Mouse (Mus musculus) mesoderm, embryonic 11.5 days (tissue): ENCODE measurements around the gene Slc7a5.
A peak's percentile ranks its signal among the peaks of the same experiment; 100 is the strongest.

Experiments
- DNase-seq: peaks from one replicate; pipeline ENCODE4 v3.0.0-alpha.2; 2012; ENCODE audit warnings: low read depth, low spot score

The Slc7a5 gene

GRCm38 (mm10) chr8:121936391-121936790 lies 28.9 kb upstream of the Slc7a5 start:
- peak; percentile 60 for DNase-seq

GRCm38 (mm10) chr8:121935341-121936294 lies 28.1 kb upstream of the Slc7a5 start:
- DNase-seq, result peak; percentile 77

- no peak for DNase-seq
These were observed 27.4 kb upstream of the Slc7a5 start for GRCm38 (mm10) chr8:121934923-121935322.

GRCm38 (mm10) chr8:121934506-121934905 lies 27.0 kb upstream of the Slc7a5 start:
- peak; percentile 65 for DNase-seq

GRCm38 (mm10) chr8:121932668-121933520 lies 25.4 kb upstream of the Slc7a5 start:
- no peak for DNase-seq

GRCm38 (mm10) chr8:121932026-121932667 lies 24.7 kb upstream of the Slc7a5 start:
- DNase-seq, result no peak

GRCm38 (mm10) chr8:121931571-121931970 lies 24.1 kb upstream of the Slc7a5 start:
- no peak for DNase-seq

GRCm38 (mm10) chr8:121930047-121930446 lies 22.6 kb upstream of the Slc7a5 start:
- no peak for DNase-seq

- DNase-seq, result no peak
These were observed 19.8 kb upstream of the Slc7a5 start for GRCm38 (mm10) chr8:121927316-121927715.

- no peak for DNase-seq
These were observed 18.8 kb upstream of the Slc7a5 start for GRCm38 (mm10) chr8:121926266-121926665.

GRCm38 (mm10) chr8:121925624-121926023 lies 18.1 kb upstream of the Slc7a5 start:
- DNase-seq, result peak; percentile 89

- no peak for DNase-seq
These were observed 17.2 kb upstream of the Slc7a5 start for GRCm38 (mm10) chr8:121924681-121925080.

- no peak for DNase-seq
These were observed 14.6 kb upstream of the Slc7a5 start for GRCm38 (mm10) chr8:121922101-121922500.

GRCm38 (mm10) chr8:121921582-121921981 lies 14.1 kb upstream of the Slc7a5 start:
- no peak for DNase-seq

- peak; percentile 46 for DNase-seq
These were observed 12.2 kb upstream of the Slc7a5 start for GRCm38 (mm10) chr8:121919731-121920130.

- no peak for DNase-seq
These were observed 11.7 kb upstream of the Slc7a5 start for GRCm38 (mm10) chr8:121919158-121919557.

- no peak for DNase-seq
These were observed 5.9 kb upstream of the Slc7a5 start for GRCm38 (mm10) chr8:121913378-121913777.

GRCm38 (mm10) chr8:121912831-121913230 lies 5.3 kb upstream of the Slc7a5 start:
- DNase-seq, result no peak

GRCm38 (mm10) chr8:121911987-121912386 lies 4.5 kb upstream of the Slc7a5 start:
- no peak for DNase-seq

GRCm38 (mm10) chr8:121911400-121911799 lies 3.9 kb upstream of the Slc7a5 start:
- DNase-seq, result no peak

GRCm38 (mm10) chr8:121909663-121910062 lies 2.2 kb upstream of the Slc7a5 start:
- DNase-seq, result peak; percentile 84

GRCm38 (mm10) chr8:121909148-121909541 lies 1.7 kb upstream of the Slc7a5 start:
- no peak for DNase-seq
